Mouse (Mus musculus) frontal cortex, postnatal 14 days (tissue): ENCODE measurements around the gene Ormdl3.

ENCODE experiments used
- DNase-seq, 2 experiments: peaks; one replicate each; pipeline ENCODE4 v3.0.0; 2022; ENCODE audit warnings: low spot score in 2 of 2

The Ormdl3 gene

GRCm38 (mm10) chr11:98550975-98551828, 36.0 kb downstream of the Ormdl3 start, which contains the start of gene Zpbp2:
Gene Zpbp2, plus strand, starts transcription at chr11:98551097.
- peak; percentile 77 to 84 for DNase-seq

- DNase-seq, result no peak
Observed at GRCm38 (mm10) chr11:98550311-98550974, 36.7 kb downstream of the Ormdl3 start.

GRCm38 (mm10) chr11:98549363-98549762, 37.8 kb downstream of the Ormdl3 start:
- no peak for DNase-seq

GRCm38 (mm10) chr11:98547308-98547693, 39.9 kb downstream of the Ormdl3 start:
- DNase-seq, result no peak

GRCm38 (mm10) chr11:98546529-98547307, 40.5 kb downstream of the Ormdl3 start:
- DNase-seq, result no peak

GRCm38 (mm10) chr11:98545711-98546231, 41.4 kb downstream of the Ormdl3 start, which contains the start of gene Ikzf3:
Gene Ikzf3, minus strand, starts transcription at chr11:98546031.
- peak in 1 of 2 experiments; percentile 10 for DNase-seq

- no peak for DNase-seq
Observed at GRCm38 (mm10) chr11:98544890-98545677, 42.1 kb downstream of the Ormdl3 start.

GRCm38 (mm10) chr11:98543414-98543813, 43.8 kb downstream of the Ormdl3 start:
- no peak for DNase-seq

- DNase-seq, result no peak
Observed at GRCm38 (mm10) chr11:98542553-98542952, 44.6 kb downstream of the Ormdl3 start.

GRCm38 (mm10) chr11:98540319-98540718, 46.8 kb downstream of the Ormdl3 start:
- no peak for DNase-seq

- DNase-seq, result no peak
Observed at GRCm38 (mm10) chr11:98537480-98538034, 49.6 kb downstream of the Ormdl3 start.
